Mouse (Mus musculus): ENCODE measurements around the gene Sult1a1. TPM values are rescaled to one million over a fixed set of nuclear protein-coding genes. Genes with fewer than 3 reads are reported as not detected.
A peak's percentile ranks its signal among the peaks of the same experiment; 100 is the strongest.

Sult1a1 gene
- polyA plus RNA-seq, 1 experiment: 0.87 TPM

DNA sequence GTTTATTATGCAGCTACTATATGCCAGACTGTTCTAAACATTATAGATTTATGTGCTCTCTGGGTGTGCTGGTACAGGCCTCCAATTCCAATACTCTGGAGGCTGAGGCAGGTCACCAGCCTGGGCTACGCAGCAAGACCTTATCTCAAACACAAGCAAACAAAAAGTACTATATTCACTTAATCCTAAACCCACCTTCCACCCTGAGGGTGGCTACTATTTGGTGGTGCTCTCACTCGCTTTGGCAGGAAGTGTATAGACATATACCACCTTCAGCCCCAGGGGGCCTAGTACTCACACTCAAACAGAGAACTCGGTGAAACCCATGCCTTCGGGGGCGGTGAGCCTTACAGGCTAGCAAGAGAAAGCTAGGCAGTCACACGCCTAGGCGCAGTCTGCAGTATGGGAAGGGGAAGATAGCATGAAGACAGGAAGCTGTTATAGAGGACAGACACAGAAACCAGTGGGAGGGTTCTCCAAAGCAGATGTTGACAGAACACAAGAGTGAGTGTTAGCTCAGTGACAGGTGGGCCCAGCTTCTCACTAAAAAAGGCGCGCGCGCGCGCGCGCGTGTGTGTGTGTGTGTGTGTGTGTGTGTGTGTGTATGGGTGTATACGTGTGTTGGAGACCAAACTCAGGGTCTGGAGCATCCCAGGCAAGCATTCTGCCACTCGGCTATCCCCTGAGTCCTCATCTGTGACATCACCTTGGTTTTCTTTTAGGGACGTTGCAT lies 31.4 kb upstream of the Sult1a1 start, which contains the start of gene Coro1a:
Gene Coro1a (minus strand): TSS at position 346 of the 733 bp plus-strand sequence.
- H3K36me3 ChIP-seq (replicated peaks; ENCODE audit: low read length): peaks cover 10% of the 10 kb centered on the region
- peaks cover 10% of the 10 kb centered on the region for H3K9me3 ChIP-seq
- no peaks in the 10 kb centered on the region for H3K27me3 ChIP-seq (replicated peaks)
- H3K4me1 ChIP-seq: peaks cover 60% of the 10 kb centered on the region
- no peak for TF ChIP-seq GATA1 (IDR thresholded peaks at IDR 0.05; ENCODE audit: borderline replicate concordance, low read length)
- TF ChIP-seq FLI1 (IDR thresholded peaks at IDR 0.05; ENCODE audit: low read length): no peak
- H3K4me3 ChIP-seq (replicated peaks): peak within 1 kb of the TSS; percentile 3

DNA sequence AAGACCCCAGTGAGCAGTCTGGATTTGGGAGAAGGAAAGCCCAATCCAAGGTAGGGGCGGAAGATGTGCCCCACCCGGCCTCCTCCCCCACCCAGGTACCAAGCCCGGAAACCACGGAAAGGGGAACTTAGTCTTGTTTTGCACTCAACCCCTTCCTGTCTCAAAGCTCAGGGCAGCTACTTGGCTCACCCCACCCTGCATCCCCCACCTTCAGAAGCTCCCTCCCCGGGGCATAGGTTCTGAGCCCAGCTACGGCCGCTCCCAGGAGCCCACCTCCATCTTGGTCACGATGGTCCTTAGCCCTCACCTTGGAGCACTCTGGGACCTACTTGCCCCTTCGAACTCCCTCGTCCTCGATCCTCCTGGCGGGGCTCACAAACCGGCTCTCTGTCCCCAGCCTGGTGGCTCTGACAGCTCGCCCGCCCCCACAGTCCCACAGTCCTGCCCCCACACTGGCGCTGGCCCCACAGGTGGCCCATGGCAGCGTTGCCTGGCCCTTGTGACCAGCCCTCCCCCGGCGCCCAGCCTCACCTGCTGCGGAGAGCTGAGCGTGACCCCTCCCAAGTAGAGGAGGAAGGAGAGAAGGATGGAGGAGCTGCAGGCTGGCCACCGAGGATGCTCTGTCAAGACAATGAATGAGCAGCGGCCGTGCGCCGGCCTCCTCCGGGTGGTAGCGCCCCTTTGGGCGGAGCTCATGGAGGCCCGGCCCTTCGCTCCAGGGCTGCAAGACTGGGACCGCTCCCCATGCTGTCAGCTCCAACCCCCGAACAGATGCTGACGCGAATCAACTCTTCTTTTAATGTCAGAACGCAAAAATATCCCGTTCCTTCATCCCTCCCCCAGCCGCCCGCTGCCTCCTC lies 28.1 kb upstream of the Sult1a1 start:
- TF ChIP-seq GATA1 (IDR thresholded peaks at IDR 0.05; ENCODE audit: borderline replicate concordance, low read length): no peak
- TF ChIP-seq FLI1 (IDR thresholded peaks at IDR 0.05; ENCODE audit: low read length): no peak
- Histone ChIP-seq H3K9me3 (peaks cover 9% of the 10 kb centered on the region), H3K36me3 (replicated peaks; ENCODE audit: low read length) (peaks cover 43% of the 10 kb centered on the region), H3K4me3 (replicated peaks) (peak overlapping the region; percentile 97), H3K27me3 (replicated peaks) (no peaks in the 10 kb centered on the region), H3K4me1 (peaks cover 84% of the 10 kb centered on the region)

DNA sequence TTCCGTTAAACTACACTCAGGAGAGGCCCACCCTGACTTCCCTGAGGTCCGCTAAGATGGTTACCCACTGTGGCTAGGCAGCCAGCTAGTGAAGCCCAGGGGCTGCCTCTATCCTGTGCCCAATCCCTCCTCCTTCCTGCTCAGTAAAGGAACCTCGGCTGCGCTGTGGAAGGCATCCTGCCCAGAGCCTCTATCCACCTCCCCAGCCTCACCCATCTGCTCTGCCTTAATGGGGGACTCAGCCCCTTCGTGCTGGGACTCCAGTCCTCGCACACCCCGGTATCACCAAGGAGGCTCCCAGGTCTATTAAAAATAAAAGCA lies 27.5 kb upstream of the Sult1a1 start:
- peaks cover 2% of the 10 kb centered on the region for H3K9me3 ChIP-seq
- TF ChIP-seq FLI1 (IDR thresholded peaks at IDR 0.05; ENCODE audit: low read length): no peak
- peaks cover 45% of the 10 kb centered on the region for H3K36me3 ChIP-seq (replicated peaks; ENCODE audit: low read length)
- peaks cover 91% of the 10 kb centered on the region for H3K4me1 ChIP-seq
- no peaks in the 10 kb centered on the region for H3K27me3 ChIP-seq (replicated peaks)
- H3K4me3 ChIP-seq (replicated peaks): peak overlapping the region; percentile 97

- no peak for TF ChIP-seq GATA1 (IDR thresholded peaks at IDR 0.05; ENCODE audit: borderline replicate concordance, low read length)
- no peak for TF ChIP-seq FLI1 (IDR thresholded peaks at IDR 0.05; ENCODE audit: low read length)
- Histone ChIP-seq H3K27me3 (replicated peaks) (no peaks in the 10 kb centered on the region), H3K4me1 (peaks cover 92% of the 10 kb centered on the region), H3K9me3 (no peaks in the 10 kb centered on the region), H3K36me3 (replicated peaks; ENCODE audit: low read length) (peaks cover 48% of the 10 kb centered on the region), H3K4me3 (replicated peaks) (peak overlapping the region; percentile 97)
Measured at GRCm38 (mm10) chr7:126702861-126703756, 26.9 kb upstream of the Sult1a1 start.

DNA sequence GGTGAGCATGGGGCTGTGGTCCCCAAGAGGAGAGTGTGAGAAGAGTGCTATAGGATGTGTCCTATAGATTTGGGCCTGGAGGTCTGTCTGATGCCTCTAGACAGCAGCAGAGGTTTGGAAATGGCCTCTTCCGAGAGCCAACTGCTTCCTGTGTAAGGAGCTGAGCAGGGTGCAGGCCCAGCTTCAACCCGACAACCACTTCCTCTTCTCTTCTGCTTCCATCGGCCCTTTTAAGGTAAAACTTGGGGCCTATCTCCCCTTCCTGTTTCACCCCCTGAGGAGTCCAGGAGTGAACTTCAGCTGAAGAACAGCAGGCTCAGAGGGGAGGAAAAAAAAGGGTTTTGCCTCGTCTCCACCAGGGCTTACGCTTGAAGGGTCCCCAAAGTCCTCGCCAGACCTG lies 26.1 kb upstream of the Sult1a1 start:
- Histone ChIP-seq H3K36me3 (replicated peaks; ENCODE audit: low read length) (peaks cover 55% of the 10 kb centered on the region), H3K4me3 (replicated peaks) (peak overlapping the region; percentile 97), H3K9me3 (no peaks in the 10 kb centered on the region), H3K27me3 (replicated peaks) (no peaks in the 10 kb centered on the region), H3K4me1 (peaks cover 92% of the 10 kb centered on the region)
- TF ChIP-seq FLI1 (IDR thresholded peaks at IDR 0.05; ENCODE audit: low read length) (no peak), GATA1 (IDR thresholded peaks at IDR 0.05; ENCODE audit: borderline replicate concordance, low read length) (no peak)

DNA sequence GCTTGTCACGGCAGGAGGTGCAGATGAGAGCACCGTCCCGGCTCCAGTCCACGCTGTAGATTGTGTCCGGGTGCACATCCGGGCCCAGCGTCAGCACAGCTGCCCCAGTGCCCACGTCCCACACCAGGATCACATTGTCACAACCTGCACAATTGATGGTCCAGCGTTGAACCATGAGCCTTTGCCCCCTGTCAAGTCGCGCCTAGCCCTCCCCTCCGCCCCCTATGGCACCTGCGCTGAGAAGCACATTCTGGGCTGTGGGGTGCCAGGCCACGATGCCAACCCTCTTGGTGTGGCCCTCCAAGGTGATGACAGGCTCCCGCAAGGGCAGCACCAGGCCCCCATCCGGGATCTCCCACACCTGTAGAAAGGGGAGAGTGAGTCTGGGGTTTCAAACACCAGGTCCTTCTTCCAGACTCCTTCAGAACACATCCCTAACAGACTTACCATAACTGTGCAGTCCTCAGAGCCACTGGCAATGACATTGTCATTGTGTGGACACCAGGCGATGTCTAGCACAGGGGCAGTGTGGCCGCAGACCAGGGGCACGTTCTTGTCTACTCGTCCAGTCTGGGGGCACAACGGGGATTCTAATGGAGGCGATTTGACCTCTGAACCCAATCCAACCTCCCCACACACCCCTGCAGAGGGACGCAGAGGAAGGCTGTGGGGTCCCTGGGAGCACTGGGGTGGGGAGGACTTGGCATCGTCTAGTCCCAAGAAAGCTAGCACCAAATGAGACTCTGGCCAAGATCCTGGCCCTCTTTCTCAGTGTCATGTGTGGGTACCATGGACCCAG lies 25.5 kb upstream of the Sult1a1 start:
- Histone ChIP-seq H3K9me3 (no peaks in the 10 kb centered on the region), H3K4me3 (replicated peaks) (peak overlapping the region; percentile 97), H3K36me3 (replicated peaks; ENCODE audit: low read length) (peaks cover 61% of the 10 kb centered on the region), H3K27me3 (replicated peaks) (no peaks in the 10 kb centered on the region), H3K4me1 (peaks cover 95% of the 10 kb centered on the region)
- TF ChIP-seq FLI1 (IDR thresholded peaks at IDR 0.05; ENCODE audit: low read length): no peak
- TF ChIP-seq GATA1 (IDR thresholded peaks at IDR 0.05; ENCODE audit: borderline replicate concordance, low read length): no peak

- Histone ChIP-seq H3K27me3 (replicated peaks) (no peaks in the 10 kb centered on the region), H3K9me3 (no peaks in the 10 kb centered on the region), H3K4me1 (peaks cover 99% of the 10 kb centered on the region), H3K4me3 (replicated peaks) (peak overlapping the region; percentile 97), H3K36me3 (replicated peaks; ENCODE audit: low read length) (peaks cover 67% of the 10 kb centered on the region)
- no peak for TF ChIP-seq GATA1 (IDR thresholded peaks at IDR 0.05; ENCODE audit: borderline replicate concordance, low read length)
Measured at GRCm38 (mm10) chr7:126701070-126701469, 24.8 kb upstream of the Sult1a1 start.

GRCm38 (mm10) chr7:126700063-126701015 lies 24.1 kb upstream of the Sult1a1 start:
- Histone ChIP-seq H3K4me1 (peaks cover 92% of the 10 kb centered on the region), H3K36me3 (replicated peaks; ENCODE audit: low read length) (peaks cover 67% of the 10 kb centered on the region), H3K4me3 (replicated peaks) (peak overlapping the region; percentile 97), H3K27me3 (replicated peaks) (no peaks in the 10 kb centered on the region), H3K9me3 (no peaks in the 10 kb centered on the region)
- TF ChIP-seq FLI1 (IDR thresholded peaks at IDR 0.05; ENCODE audit: low read length) (no peak), GATA1 (IDR thresholded peaks at IDR 0.05; ENCODE audit: borderline replicate concordance, low read length) (no peak)
